8 mouse cellular contexts compared by ENCODE assay signal in genomic region chr13:67779265-67780221, GRCm38 (mm10). TPM values are rescaled to one million over a fixed set of nuclear protein-coding genes. Genes with fewer than 3 reads are reported as not detected.
DNase-seq lines count a peak whose midpoint lies in the region; ATAC-seq and TF ChIP-seq lines count a peak whose summit lies in the region.

Gene Zfp493 (plus strand): TSS chr13:67779693.

- H3K36me3 ChIP-seq in hindbrain, postnatal 0 days (ENCODE audit: insufficient read depth, low read length) = 0 out of 2 replicates have a peak, but pooled peaks cover 3% of the 10 kb centered on the region

- peak; percentile 98 for ATAC-seq in hindbrain, postnatal 0 days

- peak within 1 kb of the TSS; percentile 45 for H3K9ac ChIP-seq in hindbrain, postnatal 0 days (replicated peaks; ENCODE audit: low read length)

- H3K27me3 ChIP-seq in hindbrain, postnatal 0 days (ENCODE audit: insufficient read depth, low read length) = no peaks in the 10 kb centered on the region

- DNase-seq in ZHBTc4 (ENCODE audit: low read depth, low spot score) = peak; percentile 92
- DNase-seq in cerebellum, postnatal 36 days = peak; percentile 45 to 72
- peak; percentile 85 for DNase-seq in gastrocnemius, adult 2 months
- DNase-seq in hindbrain, postnatal 0 days (ENCODE audit: low spot score) = peak; percentile 90
- peak; percentile 60 to 63 for DNase-seq in left cerebral cortex, adult 18-20 months (ENCODE audit: low spot score in 2 of 2)
- DNase-seq in lung, postnatal 4 days = peak; percentile 62 to 73
- peak; percentile 89 for DNase-seq in retina, postnatal 1 day
- peak; percentile 43 for DNase-seq in urinary bladder, adult 2 months (ENCODE audit: low spot score)

- TF ChIP-seq CTCF in gastrocnemius, adult 2 months (IDR thresholded peaks at IDR 0.05) = no peak
- TF ChIP-seq CTCF in hindbrain, postnatal 0 days (IDR thresholded peaks at IDR 0.05; ENCODE audit: low read depth) = peak; percentile 1; the same call in 1 of the 2 replicates

- peak within 1 kb of the TSS; percentile 95 for H3K27ac ChIP-seq in gastrocnemius, adult 2 months
- H3K27ac ChIP-seq in hindbrain, postnatal 0 days = no peak within 1 kb of the TSS

- H3K4me3 ChIP-seq in gastrocnemius, adult 2 months = peak within 1 kb of the TSS; percentile 94
- peak within 1 kb of the TSS; percentile 51 for H3K4me3 ChIP-seq in hindbrain, postnatal 0 days (ENCODE audit: low read length)

- H3K4me1 ChIP-seq in hindbrain, postnatal 0 days (ENCODE audit: insufficient read depth, low read length) = no peaks in the 10 kb centered on the region

- peak within 1 kb of the TSS; percentile 74 for H3K4me2 ChIP-seq in hindbrain, postnatal 0 days (ENCODE audit: low read depth, low read length)

- intact Hi-C loops in gastrocnemius, adult 2 months (cut with DNase I) = no loop called here

- no peaks in the 10 kb centered on the region for H3K9me3 ChIP-seq in hindbrain, postnatal 0 days (ENCODE audit: low read length)

- WGBS in hindbrain, postnatal 0 days = 7% methylated on average over 26 of the region's 26 CpGs

RNA-seq across cellular contexts. Expression of gene Zfp493, which starts in this region (rescaled TPM):
- 1 to 10 TPM; 3.6 to 5.5 TPM for total RNA-seq in gastrocnemius, adult 2 months (2021)
- total RNA-seq in hindbrain, postnatal 0 days (2014; rRNA removed) = 1.1 and 2.6 TPM in 2 replicates
- 1.1 and 1.9 TPM in 2 replicates for polyA plus RNA-seq in hindbrain, postnatal 0 days (2015; fragmentation: Nextera tagmentation; extraction: Ambion mirVana)
- total RNA-seq in left cerebral cortex, adult 18-20 months (2021) = 1 to 10 TPM; 4.3 to 5.9 TPM
- polyA plus RNA-seq in urinary bladder, adult 2 months (2012; rRNA removed) = 2.2 and 2.3 TPM in 2 replicates
